ENCODE assay signal across 29 mouse cellular contexts in the genomic region with DNA sequence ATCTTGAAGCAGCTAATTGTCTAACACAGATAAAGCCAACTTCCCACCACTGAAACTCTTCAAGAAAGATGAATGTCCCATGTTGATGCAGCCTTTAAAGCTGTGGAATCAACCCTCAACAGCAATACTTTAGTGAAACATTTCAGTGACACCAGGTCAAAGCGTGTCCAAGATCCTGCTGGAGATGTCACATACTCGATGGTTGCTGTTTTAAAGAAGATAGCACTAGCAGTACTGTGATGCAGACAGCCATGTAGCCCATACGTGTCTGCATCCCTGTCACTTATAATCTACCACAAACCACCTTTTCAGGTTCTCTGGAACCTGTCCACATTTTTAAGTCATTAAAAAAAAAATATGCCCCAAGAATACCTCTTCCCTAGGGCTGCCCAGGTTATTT.
"Had no signal": no experiment of that assay in that cellular context is flagged by ENCODE, and none has a peak within 500 bp of the region (broad histone marks: within the 10 kb centered on the region; RNA-seq: fewer than 3 reads in every experiment).

No protein-coding gene starts in this region.

- H3K36me3 ChIP-seq: limb, embryonic 15.5 days; lung, embryonic 15.5 days; midbrain, embryonic 12.5 days; midbrain, embryonic 15.5 days had no signal

- H3K4me3 ChIP-seq: left cerebral cortex, adult 2 months; limb, embryonic 10.5 days; limb, embryonic 12.5 days; limb, embryonic 13.5 days; limb, embryonic 15.5 days; liver, embryonic 12.5 days; liver, embryonic 13.5 days; liver, embryonic 15.5 days; lung, embryonic 15.5 days; megakaryocyte, embryonic 14.5 days; midbrain, embryonic 10.5 days; midbrain, embryonic 12.5 days; midbrain, embryonic 13.5 days; midbrain, embryonic 15.5 days; myocyte had no signal

- H3K4me1 ChIP-seq: limb, embryonic 10.5 days; limb, embryonic 12.5 days; limb, embryonic 13.5 days; limb, embryonic 15.5 days; lung, embryonic 15.5 days; midbrain, embryonic 12.5 days; midbrain, embryonic 15.5 days had no signal

- H3K27ac ChIP-seq: left cerebral cortex, adult 2 months; limb, embryonic 10.5 days; limb, embryonic 12.5 days; limb, embryonic 13.5 days; limb, embryonic 15.5 days; liver, embryonic 12.5 days; liver, embryonic 13.5 days; liver, embryonic 14.5 days; liver, embryonic 15.5 days; lung, embryonic 15.5 days; macrophage; midbrain, embryonic 10.5 days; midbrain, embryonic 12.5 days; midbrain, embryonic 13.5 days; midbrain, embryonic 15.5 days had no signal

- DNase-seq: left cerebral cortex, postnatal 4 days; liver, embryonic 13.5 days; liver, postnatal 0 days; lung, adult 18-20 months; lung, adult 2 months; lung, embryonic 14.5 days; lung, postnatal 10 days; lung, postnatal 14 days; lung, postnatal 36 days; lung, postnatal 4 days; midbrain, embryonic 14.5 days had no signal

- H3K9ac ChIP-seq: limb, embryonic 12.5 days; limb, embryonic 13.5 days; limb, embryonic 15.5 days; liver, embryonic 12.5 days; liver, embryonic 13.5 days; liver, embryonic 14.5 days; liver, embryonic 15.5 days; liver, postnatal 0 days; lung, embryonic 14.5 days; lung, embryonic 15.5 days; midbrain, embryonic 12.5 days; midbrain, embryonic 13.5 days; midbrain, embryonic 15.5 days had no signal

- H3K27me3 ChIP-seq: limb, embryonic 12.5 days; limb, embryonic 13.5 days; limb, embryonic 15.5 days; liver, embryonic 12.5 days; liver, embryonic 13.5 days; liver, embryonic 15.5 days; lung, embryonic 15.5 days; midbrain, embryonic 12.5 days; midbrain, embryonic 13.5 days; midbrain, embryonic 15.5 days had no signal

- ATAC-seq: liver, embryonic 12.5 days; liver, postnatal 0 days; lung, postnatal 0 days; midbrain, embryonic 13.5 days; midbrain, embryonic 15.5 days; midbrain, embryonic 16.5 days had no signal

- H3K9me3 ChIP-seq: limb, embryonic 10.5 days; limb, embryonic 12.5 days; limb, embryonic 13.5 days; limb, embryonic 15.5 days; liver, embryonic 12.5 days; liver, embryonic 13.5 days; liver, embryonic 15.5 days; lung, embryonic 15.5 days; megakaryocyte, embryonic 14.5 days; midbrain, embryonic 10.5 days; midbrain, embryonic 12.5 days; midbrain, embryonic 13.5 days; midbrain, embryonic 15.5 days had no signal
